Mouse (Mus musculus): ENCODE measurements at regions not wholly inside any gene's neighbourhood (a gene's known extent, or its start where the extent isn't known, plus 50 kb on each side); places are given as distances from the start of the nearest gene placed in this dataset.

DNA sequence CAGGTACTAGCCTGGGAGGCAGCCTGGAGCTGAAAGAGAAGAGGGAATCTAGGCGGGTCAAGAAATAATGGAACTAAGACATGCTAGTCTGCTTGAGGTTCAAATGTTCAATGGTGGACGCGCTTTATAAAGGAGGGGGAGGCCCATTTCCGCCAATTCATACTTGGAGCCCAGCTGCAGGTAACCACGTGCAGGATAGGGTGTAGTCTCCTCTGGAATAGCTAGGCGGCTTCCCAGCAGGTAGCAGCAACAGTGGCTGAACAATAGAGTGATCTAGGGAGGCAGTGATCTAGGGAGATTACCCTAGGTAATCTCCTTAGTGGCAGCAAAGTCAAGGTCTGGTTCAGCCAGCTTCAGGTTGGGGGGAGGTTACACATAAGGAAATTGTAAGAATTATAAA lies 134.6 kb downstream of the Sh2d4b start:
- DNase-seq (ENCODE audit: low spot score in 2 of 2), result no peak

DNA sequence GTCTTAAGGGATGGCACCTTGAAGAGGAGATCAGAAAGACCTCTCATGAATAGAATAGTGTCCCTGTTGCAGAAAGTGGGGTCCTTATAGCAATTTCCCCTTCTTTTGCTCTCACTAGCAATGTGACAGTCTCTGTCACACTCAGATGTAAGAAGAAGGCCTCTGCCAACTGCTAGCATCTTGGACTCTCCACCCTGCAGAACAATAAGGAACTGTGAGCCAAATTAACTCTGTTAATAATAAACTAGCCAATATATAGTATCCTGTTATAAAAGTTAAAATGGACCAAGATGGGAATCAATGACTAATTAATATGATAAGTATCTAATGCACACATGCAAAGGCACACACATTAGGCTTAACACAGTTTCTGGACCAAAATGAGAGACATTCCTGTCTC lies 152.5 kb downstream of the Sh2d4b start:
- DNase-seq (ENCODE audit: low spot score in 2 of 2), result no peak

- DNase-seq (ENCODE audit: low spot score in 2 of 2), result peak; percentile 14 to 61
Observed at GRCm38 (mm10) chr14:40731861-40732260, 161.2 kb downstream of the Sh2d4b start.

- no peak for DNase-seq (ENCODE audit: low spot score in 2 of 2)
Observed at GRCm38 (mm10) chr14:40708981-40709531, 184.0 kb downstream of the Sh2d4b start.

DNA sequence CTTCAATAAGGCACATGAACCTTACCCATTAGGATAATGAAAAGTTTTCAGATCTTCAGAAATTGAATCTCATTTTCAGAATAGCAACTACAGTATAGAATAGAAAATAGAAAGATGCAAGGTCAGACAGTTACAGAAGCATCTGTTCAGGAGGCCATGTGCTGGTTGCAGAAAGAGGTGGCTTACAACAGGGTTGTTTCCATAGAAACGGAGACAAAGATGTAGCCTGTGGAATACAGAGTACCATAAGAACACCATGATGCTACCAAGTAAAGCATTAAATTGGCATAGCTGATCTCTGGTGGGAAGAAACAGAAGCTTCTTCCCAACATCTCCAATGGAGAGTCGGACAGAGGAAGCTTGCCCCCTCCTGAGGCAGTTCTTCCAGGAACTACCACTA lies 185.6 kb downstream of the Sh2d4b start:
- no peak for DNase-seq (ENCODE audit: low spot score in 2 of 2)

GRCm38 (mm10) chr14:40703451-40703850 lies 189.6 kb downstream of the Sh2d4b start:
- peak in 1 of 2 experiments; percentile 58 for DNase-seq (ENCODE audit: low spot score in 2 of 2)

DNA sequence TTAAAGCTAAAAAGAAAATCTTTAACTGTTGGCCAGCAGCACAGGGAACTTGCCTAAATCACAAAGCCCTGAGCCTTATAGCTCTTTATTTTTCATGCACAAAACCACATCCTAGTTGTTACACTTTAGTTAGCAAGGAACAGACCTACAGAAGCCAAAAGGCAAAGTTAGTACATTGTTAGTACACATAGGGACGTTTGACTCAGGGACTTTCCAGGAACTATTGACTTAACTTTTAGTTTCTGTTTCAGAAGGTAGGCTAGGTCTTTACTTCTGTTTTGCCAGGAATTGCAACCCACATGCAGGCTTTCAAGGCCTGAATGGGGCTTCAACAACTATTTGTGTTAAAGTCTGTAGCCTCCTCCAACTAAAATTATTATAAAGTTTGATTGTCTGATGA lies 211.4 kb downstream of the Sh2d4b start:
- DNase-seq (ENCODE audit: low spot score in 2 of 2), result no peak

- no peak for DNase-seq (ENCODE audit: low spot score in 2 of 2)
Observed at GRCm38 (mm10) chr14:40653558-40653957, 239.5 kb downstream of the Sh2d4b start.
